Mouse (Mus musculus) kidney, embryonic 16.5 days (tissue): ENCODE data around the gene Xxylt1. TPM values are rescaled to one million over a fixed set of nuclear protein-coding genes. Genes with fewer than 3 reads are reported as not detected.

Source experiments
- ATAC-seq: fragments of 200-750 bp; cut with Nextera tagmentation; 2 replicates; pipeline ENCODE4 v1.8.0; 2017; ENCODE audit warnings: moderate TSS enrichment; ENCODE audit not compliant: low FRiP score, low TSS enrichment
- H3K27ac ChIP-seq: fragments of 300-500 bp; sonication (generic); 2 replicates; pipeline ENCODE4 v1.5.1; 2014; ENCODE audit warnings: low read length
- H3K27me3 ChIP-seq: fragments of 300-500 bp; sonication (generic); 2 replicates; pipeline ENCODE4 v1.6.1; 2014; ENCODE audit warnings: low read length, control low read depth, mixed read lengths; ENCODE audit not compliant: insufficient read depth
- H3K36me3 ChIP-seq: fragments of 300-500 bp; sonication (generic); 2 replicates; pipeline ENCODE4 v1.6.1; 2014; ENCODE audit warnings: low read length, control low read depth, mixed read lengths; ENCODE audit not compliant: insufficient read depth
- H3K4me1 ChIP-seq: fragments of 300-500 bp; sonication (generic); 2 replicates; pipeline ENCODE4 v1.6.1; 2014; ENCODE audit warnings: low read length, control low read depth, mixed read lengths; ENCODE audit not compliant: insufficient read depth
- H3K4me2 ChIP-seq: fragments of 300-500 bp; sonication (generic); replicated peaks from 2 replicates; pipeline ENCODE4 v1.6.1; 2014; ENCODE audit warnings: low read depth, low read length
- H3K4me3 ChIP-seq: fragments of 300-500 bp; sonication (generic); 2 replicates; pipeline ENCODE4 v1.5.1; 2014; ENCODE audit warnings: mild to moderate bottlenecking, low read length
- H3K9ac ChIP-seq: fragments of 300-500 bp; sonication (generic); replicated peaks from 2 replicates; pipeline ENCODE4 v1.6.1; 2014; ENCODE audit warnings: low read length
- H3K9me3 ChIP-seq: fragments of 300-500 bp; sonication (generic); 2 replicates; pipeline ENCODE4 v1.6.1; 2016; ENCODE audit warnings: low read length, control low read depth
- WGBS: fragments of 180-500 bp; shearing (Covaris S2); extraction: QIAGEN DNeasy Blood & Tissue Kit; methylation state at CpG from one replicate; pipeline ENCODE4 v1.1.7; 2014; 5-methylcytosine and 5-hydroxymethylcytosine counted together
- polyA plus RNA-seq: library from polyadenylated mRNA; unstranded; fragments of >200 nt; fragmentation: Nextera tagmentation; extraction: Ambion mirVana; gene quantifications from 2 replicates; pipeline ENCODE4 v1.2.1, GENCODE M21; 2015

Xxylt1 gene
- polyA plus RNA-seq, 1 experiment from 2014 or later = 18.8 TPM

- no peak for ATAC-seq
- Histone ChIP-seq H3K27me3 (no peaks in the 10 kb centered on the region), H3K4me2 (no peak overlapping the region), H3K4me1 (no peaks in the 10 kb centered on the region; the same call in 1 of the 2 replicates), H3K9me3 (no peaks in the 10 kb centered on the region), H3K36me3 (no peaks in the 10 kb centered on the region), H3K27ac (no peak overlapping the region; the same call in 1 of the 2 replicates), H3K9ac (no peak overlapping the region), H3K4me3 (no peak overlapping the region)
- WGBS = 87% methylated on average over 3 of the region's 3 CpGs
These were observed 47.2 kb downstream of the Xxylt1 start for GRCm38 (mm10) chr16:31034051-31034450.

GRCm38 (mm10) chr16:31029739-31030485 is 51.3 kb downstream of the Xxylt1 start:
- Histone ChIP-seq H3K27ac (peak overlapping the region; percentile 52; the same call in 1 of the 2 replicates), H3K27me3 (no peaks in the 10 kb centered on the region), H3K9me3 (no peaks in the 10 kb centered on the region), H3K4me3 (no peak overlapping the region), H3K4me1 (no peaks in the 10 kb centered on the region), H3K36me3 (0 out of 2 replicates have a peak, but pooled peaks cover 4% of the 10 kb centered on the region), H3K9ac (no peak overlapping the region), H3K4me2 (no peak overlapping the region)
- 63% methylated on average over 11 of the region's 11 CpGs for WGBS
- ATAC-seq = no peak

- Histone ChIP-seq H3K4me1 (no peaks in the 10 kb centered on the region), H3K27ac (peak overlapping the region; percentile 56; the same call in 1 of the 2 replicates), H3K27me3 (no peaks in the 10 kb centered on the region), H3K4me2 (no peak overlapping the region), H3K36me3 (0 out of 2 replicates have a peak, but pooled peaks cover 4% of the 10 kb centered on the region), H3K9me3 (no peaks in the 10 kb centered on the region), H3K9ac (no peak overlapping the region), H3K4me3 (no peak overlapping the region)
- no peak for ATAC-seq
These were observed 53.6 kb downstream of the Xxylt1 start for GRCm38 (mm10) chr16:31027675-31028074.

- H3K36me3 ChIP-seq = 0 out of 2 replicates have a peak, but pooled peaks cover 4% of the 10 kb centered on the region
- H3K4me1 ChIP-seq = peaks cover 11% of the 10 kb centered on the region; the same call in 1 of the 2 replicates
- H3K9me3 ChIP-seq = no peaks in the 10 kb centered on the region
- no peak overlapping the region for H3K27ac ChIP-seq
- H3K4me2 ChIP-seq = no peak overlapping the region
- H3K9ac ChIP-seq = no peak overlapping the region
- WGBS = 91% methylated on average over 7 of the region's 7 CpGs
- no peaks in the 10 kb centered on the region for H3K27me3 ChIP-seq
- H3K4me3 ChIP-seq = no peak overlapping the region
- no peak for ATAC-seq
These were observed 55.7 kb downstream of the Xxylt1 start for GRCm38 (mm10) chr16:31025516-31025915.

GRCm38 (mm10) chr16:31024997-31025396 is 56.2 kb downstream of the Xxylt1 start:
- no peak overlapping the region for H3K9ac ChIP-seq
- H3K36me3 ChIP-seq = 0 out of 2 replicates have a peak, but pooled peaks cover 4% of the 10 kb centered on the region
- no peak for ATAC-seq
- no peak overlapping the region for H3K4me3 ChIP-seq
- WGBS = 72% methylated on average over 4 of the region's 4 CpGs
- H3K27me3 ChIP-seq = no peaks in the 10 kb centered on the region
- H3K4me1 ChIP-seq = peaks cover 11% of the 10 kb centered on the region; the same call in 1 of the 2 replicates
- H3K4me2 ChIP-seq = no peak overlapping the region
- H3K27ac ChIP-seq = no peak overlapping the region
- H3K9me3 ChIP-seq = no peaks in the 10 kb centered on the region

GRCm38 (mm10) chr16:31024221-31024620 is 57.0 kb downstream of the Xxylt1 start:
- H3K9me3 ChIP-seq = no peaks in the 10 kb centered on the region
- no peak overlapping the region for H3K4me3 ChIP-seq
- no peak overlapping the region for H3K4me2 ChIP-seq
- no peak overlapping the region for H3K27ac ChIP-seq
- 91% methylated on average over 7 of the region's 7 CpGs for WGBS
- H3K27me3 ChIP-seq = no peaks in the 10 kb centered on the region
- H3K9ac ChIP-seq = no peak overlapping the region
- no peak for ATAC-seq
- 0 out of 2 replicates have a peak, but pooled peaks cover 4% of the 10 kb centered on the region for H3K36me3 ChIP-seq
- H3K4me1 ChIP-seq = peaks cover 11% of the 10 kb centered on the region; the same call in 1 of the 2 replicates

- Histone ChIP-seq H3K27ac (no peak overlapping the region), H3K27me3 (no peaks in the 10 kb centered on the region), H3K4me3 (no peak overlapping the region), H3K9me3 (no peaks in the 10 kb centered on the region), H3K9ac (no peak overlapping the region), H3K36me3 (0 out of 2 replicates have a peak, but pooled peaks cover 4% of the 10 kb centered on the region), H3K4me1 (peaks cover 11% of the 10 kb centered on the region; the same call in 1 of the 2 replicates), H3K4me2 (no peak overlapping the region)
- 79% methylated on average over 8 of the region's 8 CpGs for WGBS
- no peak for ATAC-seq
These were observed 57.4 kb downstream of the Xxylt1 start for GRCm38 (mm10) chr16:31023803-31024202.

GRCm38 (mm10) chr16:31022287-31022686 is 58.9 kb downstream of the Xxylt1 start:
- Histone ChIP-seq H3K4me1 (peaks cover 11% of the 10 kb centered on the region; the same call in 1 of the 2 replicates), H3K4me3 (no peak overlapping the region), H3K9me3 (no peaks in the 10 kb centered on the region), H3K36me3 (0 out of 2 replicates have a peak, but pooled peaks cover 2% of the 10 kb centered on the region), H3K4me2 (no peak overlapping the region), H3K27ac (no peak overlapping the region), H3K9ac (no peak overlapping the region), H3K27me3 (no peaks in the 10 kb centered on the region)
- WGBS = 42% methylated on average over 5 of the region's 5 CpGs
- no peak for ATAC-seq

GRCm38 (mm10) chr16:31019514-31019913 is 61.7 kb downstream of the Xxylt1 start:
- Histone ChIP-seq H3K27ac (no peak overlapping the region), H3K27me3 (no peaks in the 10 kb centered on the region), H3K36me3 (no peaks in the 10 kb centered on the region), H3K9me3 (no peaks in the 10 kb centered on the region), H3K4me1 (peaks cover 11% of the 10 kb centered on the region; the same call in 1 of the 2 replicates), H3K4me3 (no peak overlapping the region), H3K9ac (no peak overlapping the region), H3K4me2 (no peak overlapping the region)
- no peak for ATAC-seq
- 67% methylated on average over 3 of the region's 3 CpGs for WGBS
